Mouse (Mus musculus): Measurements from ENCODE around the gene Nfatc4. TPM values are rescaled to one million over a fixed set of nuclear protein-coding genes. Genes with fewer than 3 reads are reported as not detected.

Gene Nfatc4
- polyA plus RNA-seq, 1 experiment from 2014 or later = 157 TPM

- peaks cover 8% of the 10 kb centered on the region for H3K4me1 ChIP-seq
- no peaks in the 10 kb centered on the region for H3K9me3 ChIP-seq (replicated peaks)
- no peak overlapping the region for H3K4me3 ChIP-seq
- 68% methylated on average over 9 of the region's 9 CpGs for WGBS
- no peaks in the 10 kb centered on the region for H3K36me3 ChIP-seq
- H3K27me3 ChIP-seq (ENCODE audit: low read depth, poor library complexity, severe bottlenecking) = no peaks in the 10 kb centered on the region
- H3K27ac ChIP-seq = peak overlapping the region; percentile 14; the same call in 1 of the 2 replicates
- DNase-seq (ENCODE audit: low spot score) = no peak
Measured at GRCm38 (mm10) chr14:55845506-55846294, 22.8 kb downstream of the Nfatc4 start.

DNA sequence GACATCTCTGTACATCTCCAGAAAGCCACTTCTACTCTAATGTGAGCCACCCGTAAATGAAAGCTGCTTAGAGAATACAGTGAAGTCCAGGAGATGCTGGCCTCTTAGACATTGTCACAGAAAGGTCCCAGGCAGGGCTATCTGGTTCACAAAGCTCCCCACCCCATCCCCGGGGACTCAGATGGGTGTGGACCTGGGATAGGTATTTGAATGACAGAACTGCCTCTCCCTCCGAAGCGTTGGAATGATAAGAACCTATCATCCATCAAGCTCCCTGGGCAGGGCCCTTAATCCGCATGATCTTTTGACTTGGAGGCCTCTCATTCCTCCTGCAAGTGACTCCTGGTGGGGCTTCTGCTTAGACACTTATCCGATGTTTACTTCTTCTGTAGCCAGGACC, 27.9 kb downstream of the Nfatc4 start:
- peak overlapping the region; percentile 94; the same call in 1 of the 2 replicates for H3K27ac ChIP-seq
- no peaks in the 10 kb centered on the region for H3K9me3 ChIP-seq (replicated peaks)
- no peak for DNase-seq (ENCODE audit: low spot score)
- H3K4me1 ChIP-seq = peaks cover 46% of the 10 kb centered on the region
- no peak overlapping the region for H3K4me3 ChIP-seq
- 56% methylated on average over 6 of the region's 6 CpGs for WGBS
- no peaks in the 10 kb centered on the region for H3K36me3 ChIP-seq
- no peaks in the 10 kb centered on the region for H3K27me3 ChIP-seq (ENCODE audit: low read depth, poor library complexity, severe bottlenecking)

DNA sequence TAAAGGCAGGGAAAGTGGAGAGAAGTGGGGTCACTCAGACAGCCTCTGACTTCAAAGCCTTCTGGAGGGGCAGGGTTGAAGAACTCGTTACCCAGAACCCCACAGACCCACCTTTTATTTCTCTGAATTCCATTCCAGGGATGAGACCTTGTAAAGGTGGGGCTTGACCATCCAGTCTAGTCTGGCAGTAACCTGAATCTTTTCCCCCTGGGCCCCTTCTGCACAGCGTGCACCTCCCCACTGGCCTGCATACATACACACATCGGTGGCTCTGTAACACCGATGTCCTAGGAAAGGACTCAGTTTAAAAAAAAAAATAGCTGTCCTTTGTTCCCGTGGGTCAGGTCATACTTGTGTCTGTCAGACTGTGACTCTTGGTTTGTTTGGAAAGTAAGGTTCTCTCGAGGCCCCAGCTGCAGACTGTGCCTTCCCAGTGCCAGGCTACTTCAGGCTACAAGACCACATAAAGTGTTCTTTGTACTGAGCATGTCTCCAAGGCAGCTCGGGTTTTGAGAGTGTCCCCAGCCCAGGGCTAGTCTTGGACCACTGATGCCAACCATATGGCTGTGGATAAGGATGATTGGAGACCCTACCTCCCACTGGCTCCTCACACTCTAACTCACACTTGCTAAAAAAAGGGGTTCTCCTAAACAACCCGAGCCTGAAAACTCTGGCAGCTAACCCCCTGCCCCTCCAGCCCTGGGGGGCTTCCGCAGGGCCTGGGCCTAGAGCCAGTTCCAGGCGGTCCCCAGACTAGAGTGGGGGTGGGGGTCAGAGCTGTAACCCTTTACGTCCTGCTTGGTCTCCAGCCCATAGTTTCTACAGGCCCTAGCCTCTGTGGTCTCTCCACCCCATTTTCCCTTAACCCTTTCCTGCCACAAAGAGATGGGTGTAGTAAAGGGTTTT, 30.0 kb downstream of the Nfatc4 start:
- WGBS = under 1% methylated on average over 11 of the region's 11 CpGs
- peaks cover 12% of the 10 kb centered on the region for H3K36me3 ChIP-seq
- peak; percentile 85 for DNase-seq (ENCODE audit: low spot score)
- H3K4me1 ChIP-seq = peaks cover 57% of the 10 kb centered on the region
- H3K27ac ChIP-seq = peak overlapping the region; percentile 94
- H3K4me3 ChIP-seq = peak overlapping the region; percentile 78
- H3K9me3 ChIP-seq (replicated peaks) = no peaks in the 10 kb centered on the region
- H3K27me3 ChIP-seq (ENCODE audit: low read depth, poor library complexity, severe bottlenecking) = no peaks in the 10 kb centered on the region

- under 1% methylated on average over 33 of the region's 33 CpGs for WGBS
- H3K4me1 ChIP-seq = peaks cover 60% of the 10 kb centered on the region
- H3K9me3 ChIP-seq (replicated peaks) = no peaks in the 10 kb centered on the region
- H3K27me3 ChIP-seq (ENCODE audit: low read depth, poor library complexity, severe bottlenecking) = no peaks in the 10 kb centered on the region
- DNase-seq (ENCODE audit: low spot score) = peak; percentile 91
- peak within 1 kb of the TSS; percentile 94 for H3K27ac ChIP-seq
- peak within 1 kb of the TSS; percentile 78 for H3K4me3 ChIP-seq
- peaks cover 20% of the 10 kb centered on the region for H3K36me3 ChIP-seq
Measured at GRCm38 (mm10) chr14:55853621-55854285, 30.8 kb downstream of the Nfatc4 start, which contains the start of gene Nynrin. Gene Nynrin (plus strand): TSS chr14:55854010.

GRCm38 (mm10) chr14:55854406-55855100, 31.6 kb downstream of the Nfatc4 start:
- Histone ChIP-seq H3K4me3 (peak overlapping the region; percentile 78), H3K27ac (peak overlapping the region; percentile 94), H3K9me3 (replicated peaks) (no peaks in the 10 kb centered on the region), H3K27me3 (ENCODE audit: low read depth, poor library complexity, severe bottlenecking) (no peaks in the 10 kb centered on the region), H3K4me1 (peaks cover 60% of the 10 kb centered on the region), H3K36me3 (peaks cover 26% of the 10 kb centered on the region)
- no peak for DNase-seq (ENCODE audit: low spot score)
- WGBS = 0% methylated on average over 9 of the region's 9 CpGs

- Histone ChIP-seq H3K27ac (peak overlapping the region; percentile 94), H3K4me3 (peak overlapping the region; percentile 78), H3K36me3 (peaks cover 26% of the 10 kb centered on the region), H3K4me1 (peaks cover 60% of the 10 kb centered on the region), H3K27me3 (ENCODE audit: low read depth, poor library complexity, severe bottlenecking) (no peaks in the 10 kb centered on the region), H3K9me3 (replicated peaks) (no peaks in the 10 kb centered on the region)
- DNase-seq (ENCODE audit: low spot score) = peak; percentile 72
- WGBS = 1% methylated on average over 4 of the region's 4 CpGs
Measured at GRCm38 (mm10) chr14:55855101-55855561, 32.2 kb downstream of the Nfatc4 start.

DNA sequence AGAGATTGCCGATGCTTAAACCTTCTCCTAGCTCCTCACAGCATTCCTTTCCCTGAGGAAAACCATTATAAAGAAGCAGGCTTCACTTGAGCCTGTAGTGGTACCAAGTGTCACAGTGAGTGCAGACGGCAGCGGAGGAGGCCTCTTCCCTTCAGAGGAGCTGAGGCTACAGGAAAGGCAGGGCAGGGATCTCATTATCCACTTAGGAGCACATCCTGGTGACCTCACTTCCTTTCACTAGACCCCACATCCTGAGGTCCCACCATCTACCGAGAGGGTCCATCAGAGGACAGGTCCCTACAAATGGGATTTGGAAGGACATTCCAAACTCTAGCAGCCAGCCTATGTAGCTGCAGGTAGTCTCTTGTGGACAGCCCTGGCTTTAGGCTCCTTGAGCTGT, 34.6 kb downstream of the Nfatc4 start:
- WGBS = 52% methylated on average over 4 of the region's 4 CpGs
- no peaks in the 10 kb centered on the region for H3K27me3 ChIP-seq (ENCODE audit: low read depth, poor library complexity, severe bottlenecking)
- peak overlapping the region; percentile 6; the same call in 1 of the 2 replicates for H3K4me3 ChIP-seq
- H3K27ac ChIP-seq = peak overlapping the region; percentile 33; the same call in 1 of the 2 replicates
- H3K9me3 ChIP-seq (replicated peaks) = no peaks in the 10 kb centered on the region
- DNase-seq (ENCODE audit: low spot score) = peak; percentile 28
- peaks cover 37% of the 10 kb centered on the region for H3K36me3 ChIP-seq
- H3K4me1 ChIP-seq = peaks cover 61% of the 10 kb centered on the region

GRCm38 (mm10) chr14:55862186-55862585, 39.2 kb downstream of the Nfatc4 start:
- Histone ChIP-seq H3K36me3 (peaks cover 78% of the 10 kb centered on the region), H3K4me3 (no peak overlapping the region), H3K27me3 (ENCODE audit: low read depth, poor library complexity, severe bottlenecking) (no peaks in the 10 kb centered on the region), H3K4me1 (peaks cover 37% of the 10 kb centered on the region), H3K27ac (peak overlapping the region; percentile 26; the same call in 1 of the 2 replicates), H3K9me3 (replicated peaks) (no peaks in the 10 kb centered on the region)
- 85% methylated on average over 6 of the region's 6 CpGs for WGBS
- DNase-seq (ENCODE audit: low spot score) = peak; percentile 27

DNA sequence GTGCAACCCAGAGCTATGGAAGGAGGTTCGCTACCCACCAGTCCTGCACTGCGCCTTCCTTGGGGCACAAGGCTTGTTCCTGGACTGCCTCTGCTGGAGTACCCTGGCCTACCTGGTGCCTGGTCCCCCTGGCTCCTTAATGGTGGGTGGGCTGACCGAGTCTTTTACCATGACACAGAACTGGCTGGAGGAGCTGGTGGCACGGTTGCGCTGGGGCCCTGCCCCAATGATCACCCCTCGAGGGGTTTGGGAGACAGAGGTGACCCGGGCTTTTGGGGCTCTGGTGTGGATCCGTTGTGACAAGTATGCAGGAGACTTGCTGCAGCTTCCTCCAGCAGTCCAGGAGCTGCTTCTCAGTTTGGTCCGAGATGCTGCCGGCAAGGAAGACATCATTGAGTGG, 40.0 kb downstream of the Nfatc4 start:
- Histone ChIP-seq H3K4me3 (no peak overlapping the region), H3K4me1 (peaks cover 29% of the 10 kb centered on the region), H3K27me3 (ENCODE audit: low read depth, poor library complexity, severe bottlenecking) (no peaks in the 10 kb centered on the region), H3K27ac (peak overlapping the region; percentile 33), H3K9me3 (replicated peaks) (no peaks in the 10 kb centered on the region), H3K36me3 (peaks cover 77% of the 10 kb centered on the region)
- 93% methylated on average over 10 of the region's 10 CpGs for WGBS
- DNase-seq (ENCODE audit: low spot score) = no peak

DNA sequence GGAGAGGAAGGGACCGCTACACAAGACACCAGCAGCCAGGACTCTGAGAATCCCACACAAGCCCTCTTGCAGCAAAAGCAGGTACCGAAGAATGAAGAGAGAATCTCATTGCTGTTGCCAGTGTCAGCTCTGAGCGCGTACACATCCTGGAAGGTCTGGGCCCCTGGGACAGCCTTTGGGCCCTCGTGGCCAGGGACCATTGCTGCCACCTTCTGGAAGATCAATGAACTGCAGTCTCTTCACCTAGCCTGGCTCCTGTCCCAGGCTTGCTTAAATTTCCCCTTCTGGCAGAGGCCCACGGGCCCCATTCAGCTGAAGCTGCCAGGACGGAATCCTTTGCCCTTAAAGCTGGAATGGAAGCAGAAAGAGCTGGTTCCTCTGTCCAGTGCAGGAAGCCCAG, 40.8 kb downstream of the Nfatc4 start:
- DNase-seq (ENCODE audit: low spot score) = peak; percentile 86
- Histone ChIP-seq H3K4me1 (peaks cover 26% of the 10 kb centered on the region), H3K9me3 (replicated peaks) (no peaks in the 10 kb centered on the region), H3K36me3 (peaks cover 78% of the 10 kb centered on the region), H3K27me3 (ENCODE audit: low read depth, poor library complexity, severe bottlenecking) (no peaks in the 10 kb centered on the region), H3K27ac (no peak overlapping the region), H3K4me3 (no peak overlapping the region)
- 36% methylated on average over 7 of the region's 7 CpGs for WGBS

GRCm38 (mm10) chr14:55866962-55867361, 44.0 kb downstream of the Nfatc4 start:
- H3K27me3 ChIP-seq (ENCODE audit: low read depth, poor library complexity, severe bottlenecking) = no peaks in the 10 kb centered on the region
- 41% methylated on average over 4 of the region's 4 CpGs for whole genome bisulfite sequencing
- DNase-seq (ENCODE audit: low spot score) = peak; percentile 77
- peaks cover 16% of the 10 kb centered on the region for H3K4me1 ChIP-seq
- no peak overlapping the region for H3K27ac ChIP-seq
- H3K36me3 ChIP-seq = peaks cover 99% of the 10 kb centered on the region
- no peak overlapping the region for H3K4me3 ChIP-seq
- H3K9me3 ChIP-seq (replicated peaks) = no peaks in the 10 kb centered on the region
